Mouse (Mus musculus) spleen, adult 2 months (tissue): ENCODE results near the gene Gpr65.

Experiments used
- CTCF ChIP-seq: fragments of 200-500 bp; IDR thresholded peaks from 2 replicates; pipeline ENCODE4 v1.5.1; 2011; ENCODE audit warnings: mild to moderate bottlenecking, inconsistent platforms; ENCODE audit not compliant: insufficient read depth, insufficient read length, insufficient replicate concordance; ENCODE audit errors: extremely low read depth
- POLR2A ChIP-seq: fragments of 200-500 bp; IDR thresholded peaks from 2 replicates; pipeline ENCODE4 v1.6.1; 2011; ENCODE audit warnings: low read depth, low read length, inconsistent platforms

GRCm38 (mm10) chr12:98252417-98252816 lies 16.0 kb upstream of the Gpr65 start:
- no peak for TF ChIP-seq POLR2A
- no peak for TF ChIP-seq CTCF
